Mouse (Mus musculus) limb, embryonic 11.5 days (tissue): ENCODE data around the gene Msmp. TPM values are rescaled to one million over a fixed set of nuclear protein-coding genes. Genes with fewer than 3 reads are reported as not detected.

Source experiments
- ATAC-seq: fragments of 200-750 bp; cut with Nextera tagmentation; 2 replicates; pipeline ENCODE4 v1.8.0; 2017; ENCODE audit warnings: low read depth; ENCODE audit not compliant: insufficient number of reproducible peaks, low FRiP score, low TSS enrichment
- DNase-seq: peaks from one replicate; pipeline ENCODE4 v3.0.0-alpha.2; 2015; ENCODE audit warnings: low spot score
- H3K27ac ChIP-seq: fragments of 300-500 bp; sonication (generic); replicated peaks from 2 replicates; pipeline ENCODE4 v1.5.1; 2014; ENCODE audit warnings: low read depth, mild to moderate bottlenecking, low read length
- H3K27me3 ChIP-seq: fragments of 300-500 bp; sonication (generic); 2 replicates; pipeline ENCODE4 v1.6.1; 2014; ENCODE audit warnings: mild to moderate bottlenecking, low read length, mixed read lengths; ENCODE audit not compliant: control insufficient read depth, insufficient read depth
- H3K36me3 ChIP-seq: fragments of 300-500 bp; sonication (generic); 2 replicates; pipeline ENCODE4 v1.6.1; 2014; ENCODE audit warnings: mild to moderate bottlenecking, low read length, moderate library complexity, mixed read lengths; ENCODE audit not compliant: control insufficient read depth, insufficient read depth
- H3K4me1 ChIP-seq: fragments of 300-500 bp; sonication (generic); 2 replicates; pipeline ENCODE4 v1.6.1; 2014; ENCODE audit warnings: low read length, mixed read lengths; ENCODE audit not compliant: control insufficient read depth, insufficient read depth
- H3K4me2 ChIP-seq: fragments of 300-500 bp; sonication (generic); 2 replicates; pipeline ENCODE4 v1.6.1; 2014; ENCODE audit warnings: low read depth, mild to moderate bottlenecking, moderate library complexity; ENCODE audit not compliant: severe bottlenecking
- H3K4me3 ChIP-seq: fragments of 300-500 bp; sonication (generic); 2 replicates; pipeline ENCODE4 v1.5.1; 2014; ENCODE audit warnings: low read depth, low read length
- H3K9ac ChIP-seq: fragments of 300-500 bp; sonication (generic); 2 replicates; pipeline ENCODE4 v1.6.1; 2014; ENCODE audit warnings: mild to moderate bottlenecking, low read length
- H3K9me3 ChIP-seq: fragments of 300-500 bp; sonication (generic); 2 replicates; pipeline ENCODE4 v1.6.1; 2016; ENCODE audit warnings: low read length; ENCODE audit not compliant: control insufficient read depth
- WGBS: fragments of 180-500 bp; shearing (Covaris S2); extraction: QIAGEN DNeasy Blood & Tissue Kit; methylation state at CpG from one replicate; pipeline ENCODE4 v1.1.7; 2014; 5-methylcytosine and 5-hydroxymethylcytosine counted together
- polyA plus RNA-seq: library from polyadenylated mRNA; unstranded; fragments of >200 nt; fragmentation: Nextera tagmentation; extraction: Ambion mirVana; gene quantifications from 2 replicates; pipeline ENCODE4 v1.2.1, GENCODE M21; 2014

Gene Msmp
- polyA plus RNA-seq, 1 experiment from 2014 or later = not detected

DNA sequence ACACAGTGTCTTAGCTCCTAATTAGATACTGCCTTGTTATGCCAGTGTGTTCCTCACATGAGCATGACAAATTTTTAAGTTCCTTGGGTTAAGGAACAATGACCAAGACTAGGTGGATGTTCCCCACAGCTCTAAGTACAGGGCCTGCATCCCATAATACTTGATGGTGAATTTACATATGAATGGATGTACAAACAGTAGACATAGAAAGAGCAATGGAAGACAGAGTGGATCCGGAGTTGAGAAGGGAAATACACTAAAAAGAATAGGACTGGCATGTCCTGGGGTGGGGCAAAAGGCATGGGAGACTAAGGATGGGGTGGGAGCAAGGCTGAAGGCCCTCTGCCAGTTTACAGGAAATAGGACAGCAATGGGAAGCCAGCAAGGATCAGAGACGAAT is 8.9 kb downstream of the Msmp start:
- no peak overlapping the region for H3K4me2 ChIP-seq
- H3K9me3 ChIP-seq = no peaks in the 10 kb centered on the region
- H3K27ac ChIP-seq = no peak overlapping the region
- peaks cover 15% of the 10 kb centered on the region for H3K4me1 ChIP-seq
- no peak for ATAC-seq
- H3K27me3 ChIP-seq = no peaks in the 10 kb centered on the region
- peaks cover 7% of the 10 kb centered on the region for H3K36me3 ChIP-seq
- WGBS = 74% methylated on average over 2 of the region's 2 CpGs
- H3K4me3 ChIP-seq = no peak overlapping the region
- no peak overlapping the region for H3K9ac ChIP-seq
- no peak for DNase-seq

DNA sequence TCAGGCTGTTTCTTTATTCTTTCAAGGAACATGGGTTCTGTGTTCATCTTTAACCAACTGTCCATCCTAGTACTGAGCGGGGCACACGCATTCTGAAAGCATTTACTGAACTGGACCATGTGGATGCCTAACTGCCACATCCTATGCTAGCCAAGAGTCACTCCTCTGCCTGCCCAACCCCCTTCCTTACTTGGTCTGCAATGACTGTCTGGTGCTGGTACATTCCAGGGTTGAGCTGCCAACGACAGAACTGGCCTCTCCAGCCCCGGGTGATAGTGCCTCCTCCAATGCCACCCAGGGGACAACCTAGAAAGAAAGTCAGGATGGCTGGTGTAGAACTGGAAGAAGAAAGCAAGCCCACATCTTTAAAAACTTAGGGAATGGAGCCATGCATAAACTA is 10.7 kb downstream of the Msmp start:
- Histone ChIP-seq H3K9ac (no peak overlapping the region), H3K4me1 (peaks cover 7% of the 10 kb centered on the region), H3K4me2 (no peak overlapping the region), H3K36me3 (peaks cover 13% of the 10 kb centered on the region), H3K9me3 (no peaks in the 10 kb centered on the region), H3K4me3 (no peak overlapping the region), H3K27ac (no peak overlapping the region), H3K27me3 (no peaks in the 10 kb centered on the region)
- WGBS = 84% methylated on average over 4 of the region's 4 CpGs
- ATAC-seq (no peak), DNase-seq (no peak)

DNA sequence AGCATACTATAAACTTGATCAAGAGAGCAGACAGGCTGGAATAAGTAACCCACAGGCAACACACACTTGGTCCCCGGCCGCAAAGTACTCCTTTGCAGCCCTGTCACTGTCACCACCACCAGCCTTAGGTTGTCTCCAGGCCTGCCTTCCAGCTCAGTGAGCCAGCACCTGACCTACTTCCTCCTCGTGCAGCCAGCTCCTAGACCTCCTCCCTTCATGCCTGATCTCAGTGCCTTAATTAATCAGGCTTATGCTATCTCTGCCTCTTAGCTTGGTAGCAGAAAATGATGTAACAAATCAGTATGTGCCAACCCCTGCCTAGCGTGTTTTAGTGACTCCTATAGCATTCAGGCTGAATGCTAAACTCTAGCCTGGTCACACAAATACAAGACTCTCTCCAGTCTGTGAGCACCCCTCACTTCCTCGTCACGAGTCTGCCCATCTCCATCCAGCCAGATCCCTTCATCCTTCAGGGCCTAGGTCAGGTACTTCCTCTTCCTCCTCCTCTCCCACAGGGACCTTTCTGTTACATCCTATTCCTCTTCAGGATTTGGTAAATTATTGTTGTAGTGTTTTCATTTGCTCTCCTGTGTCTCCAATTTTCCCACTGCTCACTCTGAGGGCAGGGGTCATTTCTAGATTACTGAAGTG is 12.8 kb downstream of the Msmp start:
- ATAC-seq (no peak), DNase-seq (no peak)
- Histone ChIP-seq H3K36me3 (peaks cover 24% of the 10 kb centered on the region), H3K4me1 (no peaks in the 10 kb centered on the region), H3K27ac (no peak overlapping the region), H3K4me2 (no peak overlapping the region), H3K9ac (no peak overlapping the region), H3K4me3 (no peak overlapping the region), H3K9me3 (no peaks in the 10 kb centered on the region), H3K27me3 (no peaks in the 10 kb centered on the region)
- WGBS = 88% methylated on average over 6 of the region's 6 CpGs

DNA sequence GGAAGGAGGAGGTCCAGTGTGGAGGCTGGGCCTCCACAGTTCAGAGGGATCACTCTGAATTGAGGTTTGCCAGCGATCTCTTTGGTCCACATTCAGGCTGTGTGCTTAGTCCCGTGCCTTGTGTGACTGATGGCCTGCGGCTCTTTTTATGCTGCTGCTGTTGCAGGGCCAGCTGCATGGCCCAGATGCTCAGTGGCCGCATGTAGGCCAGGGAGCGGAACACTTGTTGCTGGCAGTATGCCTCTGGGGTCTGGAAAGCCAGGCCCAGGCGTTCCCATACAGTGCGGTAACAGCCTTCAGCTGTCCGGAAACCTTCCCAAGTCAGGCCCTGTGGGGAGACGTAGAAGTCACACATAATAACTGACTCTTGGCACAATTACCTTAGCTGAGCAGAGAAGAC is 17.2 kb downstream of the Msmp start:
- H3K4me2 ChIP-seq = no peak overlapping the region
- H3K36me3 ChIP-seq = peaks cover 24% of the 10 kb centered on the region
- ATAC-seq = no peak
- H3K27ac ChIP-seq = no peak overlapping the region
- no peaks in the 10 kb centered on the region for H3K4me1 ChIP-seq
- H3K27me3 ChIP-seq = no peaks in the 10 kb centered on the region
- no peaks in the 10 kb centered on the region for H3K9me3 ChIP-seq
- H3K9ac ChIP-seq = no peak overlapping the region
- H3K4me3 ChIP-seq = no peak overlapping the region
- 92% methylated on average over 9 of the region's 9 CpGs for WGBS
- DNase-seq = no peak

DNA sequence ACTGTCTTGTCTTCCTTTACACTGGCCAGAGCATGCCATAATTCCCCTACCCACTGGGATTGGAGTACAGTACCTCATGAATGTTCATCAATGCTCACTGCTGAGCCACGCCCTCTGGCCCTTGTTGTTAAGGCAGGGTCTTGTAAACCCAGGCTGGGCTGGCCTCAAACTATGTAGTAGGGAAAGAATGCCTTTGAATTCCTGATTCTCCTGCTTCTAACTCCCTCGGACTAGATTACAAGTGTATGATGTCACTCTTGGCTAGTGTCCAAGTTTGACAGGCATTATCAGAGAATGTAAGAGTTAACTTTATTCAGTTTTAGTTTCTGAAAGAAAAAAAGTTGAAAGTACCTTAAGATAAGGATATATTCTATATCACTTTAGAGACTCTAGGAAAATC is 20.1 kb downstream of the Msmp start:
- ATAC-seq (no peak), DNase-seq (no peak)
- Histone ChIP-seq H3K9me3 (no peaks in the 10 kb centered on the region), H3K4me1 (peaks cover 18% of the 10 kb centered on the region), H3K27ac (no peak overlapping the region), H3K27me3 (no peaks in the 10 kb centered on the region), H3K4me3 (no peak overlapping the region), H3K9ac (no peak overlapping the region), H3K4me2 (no peak overlapping the region), H3K36me3 (peaks cover 17% of the 10 kb centered on the region)
- 77% methylated on average over 2 of the region's 2 CpGs for WGBS

DNA sequence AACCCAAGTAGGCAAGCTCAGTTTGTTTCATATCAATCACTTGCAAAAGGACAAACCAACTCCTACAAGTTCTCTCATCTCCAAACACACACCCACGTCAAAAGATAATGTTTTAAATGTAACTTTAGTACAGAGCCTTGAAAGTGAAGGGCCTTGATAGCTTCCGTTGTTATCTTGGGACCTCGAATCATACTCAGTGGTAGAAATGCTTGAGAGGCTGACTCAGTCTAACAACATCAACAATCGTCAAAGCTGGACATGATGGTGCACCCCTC is 20.8 kb downstream of the Msmp start:
- peak overlapping the region; percentile 70; the same call in 1 of the 2 replicates for H3K4me2 ChIP-seq
- 90% methylated on average over 4 of the region's 4 CpGs for WGBS

DNA sequence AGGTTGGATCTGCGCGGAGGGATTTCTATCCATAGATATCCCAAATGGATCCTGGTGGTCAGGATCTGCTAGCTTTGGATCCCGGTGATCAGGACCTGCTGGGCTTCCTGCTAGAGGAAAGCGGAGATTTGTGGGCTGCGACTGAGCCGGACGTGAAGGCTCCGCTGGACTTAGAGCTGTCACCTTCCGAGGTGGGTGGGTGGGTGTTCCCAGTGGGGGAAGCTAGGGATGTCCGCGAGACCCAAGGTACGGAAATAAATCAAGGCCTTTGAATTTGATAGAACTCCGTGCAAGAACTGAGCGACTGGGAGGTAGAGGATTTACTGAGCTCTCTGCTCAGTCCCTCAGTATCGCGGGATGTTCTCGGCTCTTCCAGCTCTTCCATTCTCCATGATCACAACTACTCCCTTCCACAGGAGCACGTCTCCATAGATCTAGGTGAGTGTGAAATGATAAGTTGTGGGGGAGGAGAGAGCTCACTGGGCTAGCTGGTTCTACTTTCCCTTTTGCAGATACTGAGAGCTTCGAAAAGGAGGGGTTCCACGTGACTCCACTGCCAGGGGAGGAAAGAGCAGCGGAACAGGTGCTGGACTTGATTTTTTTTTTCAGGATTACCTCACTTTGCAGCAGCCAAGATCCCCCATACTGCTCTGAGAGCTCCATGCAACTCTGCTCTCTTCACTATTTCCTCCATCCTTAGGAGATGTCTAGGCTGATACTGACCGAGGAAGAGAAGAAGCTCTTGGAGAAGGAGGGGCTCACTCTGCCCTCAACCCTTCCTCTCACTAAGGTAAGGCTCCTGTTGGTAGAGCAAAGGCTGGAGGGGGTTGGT is 21.3 kb downstream of the Msmp start:
- H3K9me3 ChIP-seq = no peaks in the 10 kb centered on the region
- no peak for ATAC-seq
- H3K4me3 ChIP-seq = peak overlapping the region; percentile 84
- peaks cover 29% of the 10 kb centered on the region for H3K4me1 ChIP-seq
- WGBS = 6% methylated on average over 22 of the region's 22 CpGs
- peak overlapping the region; percentile 93 for H3K9ac ChIP-seq
- H3K27me3 ChIP-seq = no peaks in the 10 kb centered on the region
- H3K27ac ChIP-seq = no peak overlapping the region
- peaks cover 13% of the 10 kb centered on the region for H3K36me3 ChIP-seq
- DNase-seq = no peak
- peak overlapping the region; percentile 70 for H3K4me2 ChIP-seq

More for the DNA sequence above, 20.8 kb downstream of the Msmp start:
- Histone ChIP-seq H3K9ac (no peak overlapping the region), H3K27ac (no peak overlapping the region), H3K9me3 (no peaks in the 10 kb centered on the region), H3K27me3 (no peaks in the 10 kb centered on the region), H3K36me3 (peaks cover 14% of the 10 kb centered on the region), H3K4me1 (peaks cover 24% of the 10 kb centered on the region), H3K4me3 (peak overlapping the region; percentile 84; the same call in 1 of the 2 replicates)
- DNase-seq (no peak), ATAC-seq (no peak)

DNA sequence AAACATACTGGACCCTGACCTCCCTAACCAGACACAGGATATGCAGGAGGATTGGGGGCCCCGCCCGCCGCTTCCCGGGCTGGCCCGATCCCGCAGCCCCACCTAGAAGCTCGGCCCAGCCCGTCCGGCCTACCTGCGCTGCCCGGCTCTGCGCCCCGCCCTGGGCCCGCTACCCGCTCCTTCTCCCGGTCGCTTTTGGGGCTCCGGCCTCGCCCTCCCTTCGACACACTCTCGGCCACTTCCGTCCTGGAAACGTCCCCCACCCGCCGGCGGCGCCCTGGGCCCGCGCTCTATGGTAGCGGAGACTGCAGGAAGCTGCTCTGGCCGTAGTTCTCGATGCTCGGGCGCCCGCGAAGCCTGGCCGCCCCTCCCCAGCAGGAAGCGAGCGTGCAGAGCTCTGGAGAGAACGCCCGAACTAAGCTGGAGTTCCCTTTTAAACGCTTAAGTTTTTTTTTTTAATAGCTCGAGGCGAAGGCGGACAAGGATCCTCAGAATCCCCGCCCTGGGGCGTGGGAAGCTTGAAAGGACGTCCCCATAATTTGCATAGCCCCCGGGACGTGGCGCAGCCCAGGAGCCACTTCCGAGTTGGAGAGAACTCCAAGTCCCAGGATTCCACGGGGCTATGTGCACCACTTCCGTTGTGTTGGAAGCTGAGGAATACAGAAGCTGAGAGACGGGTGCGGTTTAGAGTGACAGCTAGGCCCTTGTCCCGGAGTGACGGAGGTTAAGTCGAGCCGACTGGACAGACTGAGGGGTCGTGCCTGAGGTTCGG is 22.1 kb downstream of the Msmp start, which contains the start of the genes Creb3 and Tln1:
Gene Creb3 (plus strand): TSS at position 336 of the 772 bp plus-strand sequence.
Gene Tln1 (minus strand): TSS at position 695 of the 772 bp plus-strand sequence.
- 0% methylated on average over 62 of the region's 62 CpGs for WGBS

More for the DNA sequence above, 22.1 kb downstream of the Msmp start, which contains the start of the genes Creb3 and Tln1:
- peak within 1 kb of the TSS; percentile 84 for H3K4me3 ChIP-seq
- H3K27me3 ChIP-seq = no peaks in the 10 kb centered on the region
- peaks cover 8% of the 10 kb centered on the region for H3K36me3 ChIP-seq
- peak within 1 kb of the TSS; percentile 93 for H3K9ac ChIP-seq
- peak within 1 kb of the TSS; percentile 88 for H3K27ac ChIP-seq
- peak; percentile 89 for ATAC-seq
- no peaks in the 10 kb centered on the region for H3K9me3 ChIP-seq
- DNase-seq = peak; percentile 93
- peak within 1 kb of the TSS; percentile 70 for H3K4me2 ChIP-seq
- peaks cover 33% of the 10 kb centered on the region for H3K4me1 ChIP-seq
